Mouse (Mus musculus): ENCODE data around the gene Mettl21c.
"Not testable (repeated sequence)": the region's sequence is repeated elsewhere in the genome, so short reads cannot be mapped to it uniquely, and the experiment has no call there.

DNA sequence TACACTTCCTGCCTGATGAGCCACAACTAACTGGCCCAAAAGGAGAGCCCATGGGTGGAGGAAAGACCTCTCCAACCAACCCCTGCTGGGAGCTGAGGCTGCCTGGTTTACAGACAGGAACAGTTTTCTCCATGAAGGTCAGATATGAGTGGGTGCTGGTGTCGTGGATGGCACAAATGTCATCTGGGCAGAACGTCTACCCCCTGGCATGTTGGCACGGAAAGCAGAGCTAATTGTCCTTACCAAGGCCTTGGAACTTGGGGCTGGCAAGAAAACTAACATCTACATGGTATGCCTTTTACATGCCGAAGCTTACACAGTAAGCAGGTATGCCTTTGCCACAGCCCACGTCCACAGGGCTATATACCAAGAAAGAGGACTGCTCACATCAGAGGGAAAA, 25.9 kb upstream of the Mettl21c start:
- TF ChIP-seq EP300, CTCF (IDR thresholded peaks at IDR 0.05; ENCODE audit: low read depth): not testable (repeated sequence)
